Comparison of ENCODE assay signal across 47 mouse cellular contexts in the genomic region with DNA sequence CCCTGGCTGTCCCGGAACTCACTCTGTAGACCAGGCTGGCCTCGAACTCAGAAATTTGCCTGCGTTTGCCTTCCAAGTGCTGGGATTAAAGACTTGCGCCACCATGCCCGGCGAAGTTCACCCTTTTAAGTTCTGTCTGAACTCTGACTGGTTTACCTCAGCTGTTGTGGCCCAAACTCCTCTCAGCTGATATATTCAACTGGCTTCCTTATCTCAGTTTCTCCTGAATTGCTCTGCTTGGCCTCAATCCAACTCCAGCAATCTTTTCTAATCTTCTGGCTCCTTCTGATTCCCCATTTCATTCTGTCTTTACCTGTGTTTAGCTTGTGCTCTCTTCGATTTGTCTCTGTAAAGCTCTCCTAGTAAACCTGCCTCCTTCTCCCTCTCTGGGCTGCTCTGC. TPM values are rescaled to one million over a fixed set of nuclear protein-coding genes. Genes with fewer than 3 reads are reported as not detected.
"Had no signal": no experiment of that assay in that cellular context is flagged by ENCODE, and none has a peak within 500 bp of the region (broad histone marks: within the 10 kb centered on the region; RNA-seq: fewer than 3 reads in every experiment).

No protein-coding gene starts in this region.

- H3K9me3 ChIP-seq: heart, embryonic 12.5 days; heart, embryonic 13.5 days; heart, embryonic 15.5 days; hindbrain, embryonic 10.5 days; hindbrain, embryonic 12.5 days; hindbrain, embryonic 13.5 days; hindbrain, embryonic 15.5 days; intestine, embryonic 15.5 days; kidney, embryonic 15.5 days had no signal

- H3K9ac ChIP-seq: heart, embryonic 12.5 days; heart, embryonic 13.5 days; heart, embryonic 15.5 days; hindbrain, embryonic 12.5 days; hindbrain, embryonic 13.5 days; hindbrain, embryonic 14.5 days; hindbrain, embryonic 15.5 days; intestine, embryonic 15.5 days; kidney, embryonic 15.5 days had no signal

- H3K4me3 ChIP-seq: heart, embryonic 12.5 days; heart, embryonic 13.5 days; heart, embryonic 15.5 days; hindbrain, embryonic 10.5 days; hindbrain, embryonic 12.5 days; hindbrain, embryonic 13.5 days; hindbrain, embryonic 15.5 days; intestine, embryonic 15.5 days; kidney, embryonic 15.5 days; layer of hippocampus, adult 2 months; left cerebral cortex, adult 2 months had no signal

- H3K27ac ChIP-seq: heart, embryonic 13.5 days; heart, embryonic 15.5 days; hindbrain, embryonic 10.5 days; hindbrain, embryonic 12.5 days; hindbrain, embryonic 13.5 days; hindbrain, embryonic 14.5 days; hindbrain, embryonic 15.5 days; hindbrain, postnatal 0 days; intestine, embryonic 15.5 days; kidney, embryonic 15.5 days; kidney, postnatal 0 days; layer of hippocampus, adult 2 months; left cerebral cortex, adult 2 months had no signal

- H3K27me3 ChIP-seq: heart, embryonic 12.5 days; heart, embryonic 13.5 days; heart, embryonic 15.5 days; hindbrain, embryonic 12.5 days; hindbrain, embryonic 13.5 days; hindbrain, embryonic 15.5 days; intestine, embryonic 15.5 days; kidney, embryonic 15.5 days had no signal

- DNase-seq: heart, postnatal 10 days; heart, postnatal 14 days; heart, postnatal 36 days; heart, postnatal 4 days; kidney, adult 11 months; kidney, adult 18-20 months; kidney, adult 2 months; kidney, adult 8-10 months; kidney, adult 9 months; kidney, postnatal 10 days; kidney, postnatal 14 days; kidney, postnatal 25 days; kidney, postnatal 36 days; kidney, postnatal 4 days; layer of hippocampus, adult 9-11 months; layer of hippocampus, postnatal 36 days had no signal

- H3K36me3 ChIP-seq: heart, embryonic 12.5 days; heart, embryonic 13.5 days; heart, embryonic 15.5 days; hindbrain, embryonic 10.5 days; hindbrain, embryonic 12.5 days; hindbrain, embryonic 13.5 days; hindbrain, embryonic 15.5 days; intestine, embryonic 15.5 days; kidney, embryonic 15.5 days had no signal

- H3K4me1 ChIP-seq: heart, embryonic 12.5 days; heart, embryonic 13.5 days; heart, embryonic 15.5 days; hindbrain, embryonic 10.5 days; hindbrain, embryonic 12.5 days; hindbrain, embryonic 15.5 days; intestine, embryonic 15.5 days had no signal

RNA-seq across cellular contexts. Expression of gene Gm38100, which starts 23.0 kb away (rescaled TPM):
- total RNA-seq: heart, postnatal 10 days; heart, postnatal 14 days; heart, postnatal 25 days; heart, postnatal 36 days; heart, postnatal 4 days; hematopoietic stem cell, adult 5-6 weeks; hindbrain, postnatal 0 days; layer of hippocampus, adult 18-20 months; layer of hippocampus, adult 2 months; layer of hippocampus, adult 8-10 months; layer of hippocampus, postnatal 10 days; layer of hippocampus, postnatal 14 days; layer of hippocampus, postnatal 25 days; layer of hippocampus, postnatal 36 days; left cerebral cortex, adult 18-20 months; left cerebral cortex, adult 2 months had no signal
- polyA plus RNA-seq: heart, embryonic 11.5 days; heart, embryonic 12.5 days; heart, embryonic 13.5 days; hindbrain, embryonic 11.5 days; hindbrain, embryonic 12.5 days; hindbrain, embryonic 13.5 days; hindbrain, embryonic 14.5 days; hindbrain, embryonic 15.5 days; hindbrain, embryonic 16.5 days; hindbrain, postnatal 0 days; inflammation-experienced regulatory T-cells, adult 6 months; intestine, embryonic 15.5 days; intestine, postnatal 0 days; kidney, adult 2 months; kidney, embryonic 14.5 days; kidney, embryonic 16.5 days; kidney, postnatal 0 days; large intestine, adult 2 months had no signal

RNA-seq across cellular contexts. Expression of gene Rbm8a2, which starts 35.7 kb away (rescaled TPM):
- total RNA-seq: heart, postnatal 10 days; heart, postnatal 14 days; heart, postnatal 25 days; heart, postnatal 36 days; heart, postnatal 4 days; hindbrain, postnatal 0 days; layer of hippocampus, adult 18-20 months; layer of hippocampus, adult 2 months; layer of hippocampus, adult 8-10 months; layer of hippocampus, postnatal 10 days; layer of hippocampus, postnatal 14 days; layer of hippocampus, postnatal 25 days; layer of hippocampus, postnatal 36 days; left cerebral cortex, adult 18-20 months had no signal
- polyA plus RNA-seq: heart, postnatal 0 days; kidney, adult 2 months had no signal
